ENCODE assay signal across 28 mouse cellular contexts in genomic region chr9:103703014-103703413, GRCm38 (mm10). TPM values are rescaled to one million over a fixed set of nuclear protein-coding genes. Genes with fewer than 3 reads are reported as not detected.
DNase-seq lines count a peak whose midpoint lies in the region; ATAC-seq and TF ChIP-seq lines count a peak whose summit lies in the region.
"Had no signal": no experiment of that assay in that cellular context is flagged by ENCODE, and none has a peak within 500 bp of the region (broad histone marks: within the 10 kb centered on the region; RNA-seq: fewer than 3 reads in every experiment).

No protein-coding gene starts in this region.

- DNase-seq in hindbrain, postnatal 0 days (ENCODE audit: low spot score) = no peak
- no peak for DNase-seq in hindbrain, embryonic 14.5 days (ENCODE audit: low spot score)
- no peak for DNase-seq in left cerebral cortex, adult 2 months (ENCODE audit: extremely low spot score in 1 of 2, low spot score in 2 of 2)
- DNase-seq in left cerebral cortex, adult 18-20 months (ENCODE audit: low spot score in 2 of 2) = no peak
- no peak for DNase-seq in ES-E14 (ENCODE audit: low read depth, low spot score)
- no peak for DNase-seq in thymus, postnatal 4 days
- no peak for DNase-seq in gastrocnemius, adult 8-10 months (ENCODE audit: low spot score in 2 of 2)
- DNase-seq: adrenal gland, postnatal 14 days; cerebellum, adult 18-20 months; gastrocnemius, postnatal 14 days; heart, adult 11 months; kidney, adult 11 months; layer of hippocampus, adult 9-11 months; lung, adult 18-20 months; lung, postnatal 4 days; right cerebral cortex, postnatal 25 days; thymus, postnatal 14 days had no signal

- no peaks in the 10 kb centered on the region for H3K9me3 ChIP-seq in hindbrain, postnatal 0 days (ENCODE audit: low read length)
- H3K9me3 ChIP-seq in hindbrain, embryonic 14.5 days (ENCODE audit: control insufficient read depth, low read length) = no peaks in the 10 kb centered on the region
- no peaks in the 10 kb centered on the region for H3K9me3 ChIP-seq in ES-E14 (ENCODE audit: control insufficient read depth, insufficient read depth, low read depth, low read length)
- H3K9me3 ChIP-seq: heart, embryonic 10.5 days; heart, embryonic 15.5 days; limb, embryonic 13.5 days; liver, embryonic 12.5 days; midbrain, embryonic 13.5 days; stomach, embryonic 15.5 days had no signal

- no peaks in the 10 kb centered on the region for H3K27me3 ChIP-seq in hindbrain, postnatal 0 days (ENCODE audit: insufficient read depth, low read length)
- no peaks in the 10 kb centered on the region for H3K27me3 ChIP-seq in hindbrain, embryonic 14.5 days (ENCODE audit: control insufficient read depth, insufficient read depth, low read length)
- H3K27me3 ChIP-seq: heart, embryonic 15.5 days; limb, embryonic 13.5 days; liver, embryonic 12.5 days; megakaryocyte, embryonic 14.5 days; midbrain, embryonic 13.5 days; stomach, embryonic 15.5 days had no signal

- WGBS in hindbrain, postnatal 0 days = 87% methylated on average over 16 of the region's 16 CpGs
- WGBS in hindbrain, embryonic 14.5 days = 85% methylated on average over 16 of the region's 16 CpGs

- H3K4me3 ChIP-seq in hindbrain, postnatal 0 days (ENCODE audit: low read length) = no peak overlapping the region
- H3K4me3 ChIP-seq in hindbrain, embryonic 14.5 days (replicated peaks; ENCODE audit: low read length) = no peak overlapping the region
- H3K4me3 ChIP-seq in left cerebral cortex, adult 2 months = no peak overlapping the region
- no peak overlapping the region for H3K4me3 ChIP-seq in ES-E14 (ENCODE audit: insufficient read depth in 1 of 2, low read depth in 1 of 2, low read length in 2 of 2, poor library complexity in 1 of 2, severe bottlenecking in 1 of 2)
- H3K4me3 ChIP-seq: erythroblast, embryonic 14.5 days; heart, embryonic 10.5 days; heart, embryonic 15.5 days; limb, embryonic 13.5 days; liver, embryonic 12.5 days; megakaryocyte, embryonic 14.5 days; midbrain, embryonic 13.5 days; stomach, embryonic 15.5 days had no signal

- no peaks in the 10 kb centered on the region for H3K4me1 ChIP-seq in hindbrain, postnatal 0 days (ENCODE audit: insufficient read depth, low read length)
- H3K4me1 ChIP-seq in hindbrain, embryonic 14.5 days (replicated peaks; ENCODE audit: control insufficient read depth, insufficient read depth, low read length) = 0 out of 2 replicates have a peak, but pooled peaks cover 6% of the 10 kb centered on the region
- H3K4me1 ChIP-seq in ES-E14 (ENCODE audit: control insufficient read depth in 2 of 2, insufficient read depth in 2 of 2, low read length in 2 of 2, poor library complexity in 1 of 2) = 0 out of 4 replicates have a peak, but pooled peaks cover 0 to 2% of the 10 kb centered on the region in 2 experiments
- H3K4me1 ChIP-seq: liver, embryonic 12.5 days; megakaryocyte, embryonic 14.5 days; stomach, embryonic 15.5 days had no signal

- peak; percentile 21; the same call in 1 of the 2 replicates for TF ChIP-seq CTCF in hindbrain, postnatal 0 days (IDR thresholded peaks at IDR 0.05; ENCODE audit: low read depth)
- TF ChIP-seq CTCF in left cerebral cortex, adult 2 months (IDR thresholded peaks at IDR 0.05) = peak; percentile 45

- no peak overlapping the region for H3K27ac ChIP-seq in hindbrain, postnatal 0 days
- no peak overlapping the region for H3K27ac ChIP-seq in hindbrain, embryonic 14.5 days
- H3K27ac ChIP-seq in left cerebral cortex, adult 2 months = no peak overlapping the region
- H3K27ac ChIP-seq in ES-E14 (ENCODE audit: insufficient read depth, low read depth, low read length, poor library complexity, severe bottlenecking) = no peak overlapping the region
- H3K27ac ChIP-seq: heart, embryonic 10.5 days; heart, embryonic 15.5 days; limb, embryonic 13.5 days; liver, embryonic 12.5 days; midbrain, embryonic 13.5 days; stomach, embryonic 15.5 days had no signal

- H3K4me2 ChIP-seq in hindbrain, postnatal 0 days (ENCODE audit: low read depth, low read length) = no peak overlapping the region
- H3K4me2 ChIP-seq in hindbrain, embryonic 14.5 days (replicated peaks) = no peak overlapping the region
- H3K4me2 ChIP-seq: heart, embryonic 15.5 days; limb, embryonic 13.5 days; liver, embryonic 12.5 days; midbrain, embryonic 13.5 days; stomach, embryonic 15.5 days had no signal

- H3K9ac ChIP-seq in hindbrain, postnatal 0 days (replicated peaks; ENCODE audit: low read length) = no peak overlapping the region
- H3K9ac ChIP-seq in hindbrain, embryonic 14.5 days = no peak overlapping the region
- H3K9ac ChIP-seq in ES-E14 (ENCODE audit: insufficient read depth, low read depth, low read length, poor library complexity, severe bottlenecking) = no peak overlapping the region
- H3K9ac ChIP-seq: heart, embryonic 15.5 days; limb, embryonic 13.5 days; liver, embryonic 12.5 days; midbrain, embryonic 13.5 days; stomach, embryonic 15.5 days had no signal

- ATAC-seq in hindbrain, postnatal 0 days = no peak
- ATAC-seq in hindbrain, embryonic 14.5 days (ENCODE audit: low FRiP score) = no peak
- ATAC-seq: liver, embryonic 12.5 days; lung, postnatal 0 days; midbrain, embryonic 13.5 days had no signal

- intact Hi-C loops in left cerebral cortex, adult 2 months (cut with DNase I) = loop anchor here (5.0 kb wide), 1 partner anchor 211 kb away; no protein-coding TSS in a partner anchor

- in situ Hi-C loops in ES-E14 (cut with MboI; ENCODE audit: low sequenced_read_pairs in 2 of 2, unreplicated experiment in 2 of 2) = no loop called here

- no peaks in the 10 kb centered on the region for H3K36me3 ChIP-seq in hindbrain, postnatal 0 days (ENCODE audit: insufficient read depth, low read length)
- no peaks in the 10 kb centered on the region for H3K36me3 ChIP-seq in hindbrain, embryonic 14.5 days (replicated peaks; ENCODE audit: control insufficient read depth, insufficient read depth)
- H3K36me3 ChIP-seq in ES-E14 (ENCODE audit: control insufficient read depth, insufficient read depth, low read length, poor library complexity, severe bottlenecking) = no peaks in the 10 kb centered on the region
- H3K36me3 ChIP-seq: G1E; heart, embryonic 15.5 days; limb, embryonic 13.5 days; liver, embryonic 12.5 days; midbrain, embryonic 13.5 days; stomach, embryonic 15.5 days had no signal

TF ChIP-seq in ES-E14, 5 proteins besides CTCF, POLR2A, EP300 and RAD21:
- TF ChIP-seq CHD2 (IDR thresholded peaks at IDR 0.05; ENCODE audit: low read depth, low read length) (no peak), ZC3H11A (IDR thresholded peaks at IDR 0.05; ENCODE audit: borderline replicate concordance, low read depth, low read length) (0 out of 2 replicates have a peak, but pooled peaks have one; percentile 11), ZNF384 (IDR thresholded peaks at IDR 0.05; ENCODE audit: low read depth, low read length) (no peak)
TF ChIP-seq in ES-E14: peak in this region for 1.

RNA-seq across cellular contexts. Expression of gene Tmem108, which starts 58.6 kb away (rescaled TPM):
- total RNA-seq in hindbrain, postnatal 0 days (2014; rRNA removed) = 21.5 and 23.3 TPM in 2 replicates
- 23.8 and 24.4 TPM in 2 replicates for polyA plus RNA-seq in hindbrain, postnatal 0 days (2015; fragmentation: Nextera tagmentation; extraction: Ambion mirVana)
- polyA plus RNA-seq in hindbrain, embryonic 14.5 days (2014; fragmentation: Nextera tagmentation; extraction: Ambion mirVana) = 29.9 and 34.2 TPM in 2 replicates
- 10 to 100 TPM; 30.3 to 31.1 TPM for total RNA-seq in left cerebral cortex, adult 2 months (2021)
- 10 to 100 TPM; 23.7 to 25.9 TPM for total RNA-seq in left cerebral cortex, adult 18-20 months (2021)
- total RNA-seq in ES-E14 (2012; rRNA removed) = 3.1 and 3.2 TPM in 2 replicates
- total RNA-seq in gastrocnemius, adult 8-10 months (2022) = not detected
- total RNA-seq: common myeloid progenitor, adult 5-6 weeks had no signal
- polyA plus RNA-seq: erythroblast, embryonic 14.5 days; G1E had no signal
